13 mouse cellular contexts compared by ENCODE assay signal in genomic region chr2:168809895-168810294, GRCm38 (mm10). TPM values are rescaled to one million over a fixed set of nuclear protein-coding genes. Genes with fewer than 3 reads are reported as not detected.
A peak's percentile ranks its signal among the peaks of the same experiment; 100 is the strongest.
DNase-seq lines count a peak whose midpoint lies in the region; ATAC-seq lines count a peak whose summit lies in the region.
"Had no signal": no experiment of that assay in that cellular context is flagged by ENCODE, and none has a peak within 500 bp of the region (broad histone marks: within the 10 kb centered on the region; RNA-seq: fewer than 3 reads in every experiment).

No protein-coding gene starts in this region.

- WGBS in intestine, embryonic 14.5 days = 10% methylated on average over 14 of the region's 14 CpGs
- WGBS in intestine, embryonic 16.5 days = 8% methylated on average over 14 of the region's 14 CpGs
- 12% methylated on average over 14 of the region's 14 CpGs for WGBS in embryonic facial prominence, embryonic 12.5 days
- 7% methylated on average over 14 of the region's 14 CpGs for WGBS in limb, embryonic 10.5 days
- WGBS in neural tube, embryonic 13.5 days = 2% methylated on average over 14 of the region's 14 CpGs

- H3K27me3 ChIP-seq in intestine, embryonic 14.5 days (replicated peaks; ENCODE audit: control insufficient read depth, insufficient read depth, low read length) = no peaks in the 10 kb centered on the region
- H3K27me3 ChIP-seq in intestine, embryonic 16.5 days (replicated peaks; ENCODE audit: control insufficient read depth, insufficient read depth, low read length) = peaks cover 2% of the 10 kb centered on the region; the same call in 1 of the 2 replicates
- peaks cover 9% of the 10 kb centered on the region; the same call in 1 of the 2 replicates for H3K27me3 ChIP-seq in embryonic facial prominence, embryonic 12.5 days
- H3K27me3 ChIP-seq in limb, embryonic 10.5 days (ENCODE audit: low read depth, poor library complexity, severe bottlenecking) = peaks cover 12% of the 10 kb centered on the region; the same call in 1 of the 2 replicates
- H3K27me3 ChIP-seq in neural tube, embryonic 13.5 days = peaks cover 20% of the 10 kb centered on the region

- H3K4me3 ChIP-seq in intestine, embryonic 14.5 days (ENCODE audit: low read depth, low read length) = no peak overlapping the region
- no peak overlapping the region for H3K4me3 ChIP-seq in intestine, embryonic 16.5 days (ENCODE audit: low read length)
- no peak overlapping the region for H3K4me3 ChIP-seq in embryonic facial prominence, embryonic 12.5 days
- peak overlapping the region; percentile 37 for H3K4me3 ChIP-seq in limb, embryonic 10.5 days
- no peak overlapping the region; the same call in 1 of the 2 replicates for H3K4me3 ChIP-seq in neural tube, embryonic 13.5 days

- no peaks in the 10 kb centered on the region for H3K9me3 ChIP-seq in intestine, embryonic 14.5 days (ENCODE audit: control insufficient read depth, low read length)
- H3K9me3 ChIP-seq in intestine, embryonic 16.5 days (ENCODE audit: control insufficient read depth, low read length) = no peaks in the 10 kb centered on the region
- H3K9me3 ChIP-seq in embryonic facial prominence, embryonic 12.5 days = no peaks in the 10 kb centered on the region
- H3K9me3 ChIP-seq in limb, embryonic 10.5 days (replicated peaks) = no peaks in the 10 kb centered on the region
- no peaks in the 10 kb centered on the region for H3K9me3 ChIP-seq in neural tube, embryonic 13.5 days

- ATAC-seq in intestine, embryonic 14.5 days (replicated peaks; ENCODE audit: low FRiP score, low TSS enrichment, low read depth) = no peak
- no peak for ATAC-seq in intestine, embryonic 16.5 days
- ATAC-seq in embryonic facial prominence, embryonic 12.5 days (ENCODE audit: insufficient number of reproducible peaks, insufficient read depth, low FRiP score, low TSS enrichment) = 0 out of 2 replicates have a peak, but pooled peaks have one; percentile 19
- 0 out of 2 replicates have a peak, but pooled peaks have one; percentile 50 for ATAC-seq in neural tube, embryonic 13.5 days (ENCODE audit: low read depth)
- ATAC-seq: activated CD4-positive, CD25-positive, alpha-beta regulatory T cell, adult 4 months had no signal

- H3K4me1 ChIP-seq in intestine, embryonic 14.5 days (replicated peaks; ENCODE audit: control insufficient read depth, insufficient read depth, low read length) = 0 out of 2 replicates have a peak, but pooled peaks cover 6% of the 10 kb centered on the region
- peaks cover 3% of the 10 kb centered on the region; the same call in 1 of the 2 replicates for H3K4me1 ChIP-seq in intestine, embryonic 16.5 days (ENCODE audit: control insufficient read depth, insufficient read depth, low read length)
- H3K4me1 ChIP-seq in embryonic facial prominence, embryonic 12.5 days = peaks cover 12% of the 10 kb centered on the region
- H3K4me1 ChIP-seq in limb, embryonic 10.5 days = peaks cover 51% of the 10 kb centered on the region
- peaks cover 26% of the 10 kb centered on the region for H3K4me1 ChIP-seq in neural tube, embryonic 13.5 days (replicated peaks)

- H3K9ac ChIP-seq in intestine, embryonic 14.5 days (ENCODE audit: low read length) = no peak overlapping the region
- no peak overlapping the region for H3K9ac ChIP-seq in intestine, embryonic 16.5 days (ENCODE audit: low read depth, low read length)
- no peak overlapping the region for H3K9ac ChIP-seq in embryonic facial prominence, embryonic 12.5 days
- H3K9ac ChIP-seq in neural tube, embryonic 13.5 days = peak overlapping the region; percentile 17

- no peak for DNase-seq in intestine, embryonic 14.5 days (ENCODE audit: low spot score)
- DNase-seq in limb, embryonic 10.5 days (ENCODE audit: low spot score) = no peak
- DNase-seq in gastrocnemius, postnatal 25 days = no peak
- DNase-seq in right cerebral cortex, postnatal 4 days = no peak
- DNase-seq in urinary bladder, postnatal 25 days (ENCODE audit: low spot score) = no peak
- DNase-seq: cerebellum, adult 9-10 months; lung, adult 18-20 months had no signal

- peak overlapping the region; percentile 34 for H3K4me2 ChIP-seq in intestine, embryonic 14.5 days (ENCODE audit: low read length)
- H3K4me2 ChIP-seq in intestine, embryonic 16.5 days (ENCODE audit: low read depth, low read length) = no peak overlapping the region
- H3K4me2 ChIP-seq in embryonic facial prominence, embryonic 12.5 days (replicated peaks) = peak overlapping the region; percentile 25; the same call in 1 of the 2 replicates
- H3K4me2 ChIP-seq in neural tube, embryonic 13.5 days = peak overlapping the region; percentile 36

- H3K36me3 ChIP-seq in intestine, embryonic 14.5 days (ENCODE audit: control insufficient read depth, insufficient read depth, low read length) = no peaks in the 10 kb centered on the region
- H3K36me3 ChIP-seq in intestine, embryonic 16.5 days (ENCODE audit: control insufficient read depth, insufficient read depth, low read length) = no peaks in the 10 kb centered on the region
- H3K36me3 ChIP-seq in embryonic facial prominence, embryonic 12.5 days = no peaks in the 10 kb centered on the region
- no peaks in the 10 kb centered on the region for H3K36me3 ChIP-seq in limb, embryonic 10.5 days
- no peaks in the 10 kb centered on the region for H3K36me3 ChIP-seq in neural tube, embryonic 13.5 days

- no peak overlapping the region for H3K27ac ChIP-seq in intestine, embryonic 14.5 days (ENCODE audit: low read depth)
- no peak overlapping the region for H3K27ac ChIP-seq in intestine, embryonic 16.5 days (ENCODE audit: low read length)
- H3K27ac ChIP-seq in embryonic facial prominence, embryonic 12.5 days = no peak overlapping the region
- peak overlapping the region; percentile 79 for H3K27ac ChIP-seq in limb, embryonic 10.5 days
- peak overlapping the region; percentile 4; the same call in 1 of the 2 replicates for H3K27ac ChIP-seq in neural tube, embryonic 13.5 days (replicated peaks)

RNA-seq across cellular contexts. Expression of gene Sall4, which starts 42.2 kb away (rescaled TPM):
- polyA plus RNA-seq in intestine, embryonic 14.5 days (2014; fragmentation: Nextera tagmentation; extraction: Ambion mirVana) = 3.8 and 5.0 TPM in 2 replicates
- 0.91 and 1.0 TPM in 2 replicates for polyA plus RNA-seq in intestine, embryonic 16.5 days (2015; fragmentation: Nextera tagmentation; extraction: Ambion mirVana)
- polyA plus RNA-seq in embryonic facial prominence, embryonic 12.5 days (2016; fragmentation: Nextera tagmentation; extraction: Ambion mirVana) = 2.9 and 3.2 TPM in 2 replicates
- polyA plus RNA-seq in limb, embryonic 10.5 days (2016; fragmentation: Nextera tagmentation; extraction: Ambion mirVana) = 26.8 and 53.3 TPM in 2 replicates
- 0.81 and 3.1 TPM in 2 replicates for polyA plus RNA-seq in neural tube, embryonic 13.5 days (2015; fragmentation: Nextera tagmentation; extraction: Ambion mirVana)
- total RNA-seq in gastrocnemius, postnatal 25 days (2021) = 1 to 10 TPM; 1.2 to 2.2 TPM
- total RNA-seq: CH12.LX; neutrophil, adult 5-6 weeks had no signal

Comparison
In these comparisons a context has a peak if more than half of its experiments do, and no peak if none do; other contexts are left out.
1. ATAC-seq: peak in embryonic facial prominence, embryonic 12.5 days (single experiment) and neural tube, embryonic 13.5 days (single experiment); none in intestine, embryonic 14.5 days (single experiment) and intestine, embryonic 16.5 days (single experiment).
2. H3K27ac ChIP-seq: peak in limb, embryonic 10.5 days (single experiment) and neural tube, embryonic 13.5 days (single experiment); none in intestine, embryonic 14.5 days (single experiment), intestine, embryonic 16.5 days (single experiment) and embryonic facial prominence, embryonic 12.5 days (single experiment).